Mouse (Mus musculus) left cerebral cortex, postnatal 25 days (tissue): ENCODE measurements around the gene Ndrg2. TPM values are rescaled to one million over a fixed set of nuclear protein-coding genes. Genes with fewer than 3 reads are reported as not detected.
"Not testable (repeated sequence)": the region's sequence is repeated elsewhere in the genome, so short reads cannot be mapped to it uniquely, and the experiment has no call there.

ENCODE experiments used
- DNase-seq, 2 experiments: peaks; one replicate each; pipeline ENCODE4 v3.0.0; 2022; ENCODE audit warnings: low spot score in 2 of 2, mixed read lengths in 1 of 2
- intact Hi-C: fragments of 180-260 bp; cut with DNase I; formaldehyde crosslinking; loops from one replicate; pipeline ENCODE4 v1.15.1; 2025
- total RNA-seq, 2 experiments: library from RNA; stranded (reverse); gene quantifications; 2 replicates each; pipeline ENCODE4 v1.2.3; 2021

The Ndrg2 gene
- total RNA-seq, 2 experiments from 2014 or later = 694 to 748 TPM

- intact Hi-C loops = loop anchor here (5.0 to 10.0 kb wide), 2 partner anchors 46 to 399 kb away; no protein-coding TSS in a partner anchor
- no peak for DNase-seq
These were observed 27.9 kb downstream of the Ndrg2 start for GRCm38 (mm10) chr14:51886051-51886450.

- DNase-seq = peak; percentile 87 to 97
- intact Hi-C loops = loop anchor here (5.0 to 10.0 kb wide), 3 partner anchors 48 to 400 kb away; partner anchors contain the start of gene Zfp219
These were observed 29.2 kb downstream of the Ndrg2 start, which contains the start of gene Mettl17 for GRCm38 (mm10) chr14:51884598-51885331. Mettl17 (plus strand) TSS chr14:51884842.

GRCm38 (mm10) chr14:51884031-51884544 lies 29.9 kb downstream of the Ndrg2 start:
- intact Hi-C loops = loop anchor here (5.0 to 10.0 kb wide), 2 partner anchors 138 to 401 kb away; partner anchors contain the start of gene Zfp219
- no peak for DNase-seq

GRCm38 (mm10) chr14:51883527-51884030 lies 30.4 kb downstream of the Ndrg2 start:
- intact Hi-C loops = loop anchor here (5.0 to 10.0 kb wide), 2 partner anchors 139 to 401 kb away; partner anchors contain the start of gene Zfp219

GRCm38 (mm10) chr14:51877517-51877916 lies 36.4 kb downstream of the Ndrg2 start:
- DNase-seq = no peak
- intact Hi-C loops = no loop called here

More at GRCm38 (mm10) chr14:51883527-51884030, 30.4 kb downstream of the Ndrg2 start:
- DNase-seq = peak; percentile 58 to 86

- intact Hi-C loops = no loop called here
- DNase-seq = no peak
These were observed 42.2 kb downstream of the Ndrg2 start for GRCm38 (mm10) chr14:51871741-51872140.

- DNase-seq = no peak
- intact Hi-C loops = no loop called here
These were observed 43.2 kb downstream of the Ndrg2 start for GRCm38 (mm10) chr14:51870756-51871155.

GRCm38 (mm10) chr14:51863603-51864002 lies 50.4 kb downstream of the Ndrg2 start:
- DNase-seq = peak in 1 of 2 experiments; percentile 25
- intact Hi-C loops = not testable (repeated sequence)

GRCm38 (mm10) chr14:51855280-51855679 lies 58.7 kb downstream of the Ndrg2 start:
- intact Hi-C loops = not testable (repeated sequence)

More at GRCm38 (mm10) chr14:51855280-51855679, 58.7 kb downstream of the Ndrg2 start:
- not testable (repeated sequence) for DNase-seq

Other genes starting within 250 kb of the Ndrg2 start
- not detected for gene Gm17079, start 218.7 kb downstream of the Ndrg2 start, total RNA-seq
- not detected for gene Gm5800, start 197.0 kb downstream of the Ndrg2 start, total RNA-seq
- not detected for gene Ang4, start 140.6 kb downstream of the Ndrg2 start, total RNA-seq
- gene AY358078, start 114.1 kb downstream of the Ndrg2 start, total RNA-seq = not detected
- not detected for gene Ear6, start 60.5 kb downstream of the Ndrg2 start, total RNA-seq
- 10 to 100 TPM; 26.0 to 33.8 TPM for gene Mettl17, start 29.3 kb downstream of the Ndrg2 start, total RNA-seq
- gene Slc39a2, start 21.3 kb downstream of the Ndrg2 start, total RNA-seq = 1 to 10 TPM; 4.8 to 6.6 TPM
- not detected for gene Tppp2, start 4.3 kb upstream of the Ndrg2 start, total RNA-seq
- under 1 TPM in 1 of 2 experiments, not detected in 1; 0.32 TPM for gene Rnase13, start 8.6 kb upstream of the Ndrg2 start, total RNA-seq
- 10 to 100 TPM; 26.3 to 28.5 TPM for gene Arhgef40, start 70.6 kb upstream of the Ndrg2 start, total RNA-seq
- gene Tmem253, start 101.5 kb upstream of the Ndrg2 start, total RNA-seq = under 1 TPM in 1 of 2 experiments, not detected in 1; 0.60 TPM
- gene Zfp219, start 106.6 kb upstream of the Ndrg2 start, total RNA-seq = 10 to 100 TPM; 32.0 to 36.3 TPM
- gene Olfr221, start 128.3 kb upstream of the Ndrg2 start, total RNA-seq = not detected
- gene Hnrnpc, start 189.9 kb upstream of the Ndrg2 start, total RNA-seq = 100 to 1,000 TPM; 226 to 228 TPM
- gene Rpgrip1, start 196.5 kb upstream of the Ndrg2 start, total RNA-seq = 1 to 10 TPM; 2.4 to 2.8 TPM